Mouse (Mus musculus) stomach, postnatal 0 days (tissue): ENCODE measurements around the gene Smg6.

Experiments used
- CTCF ChIP-seq: IDR thresholded peaks from 2 replicates; pipeline ENCODE4 v1.5.1; 2016; ENCODE audit warnings: antibody characterized with exemption, low read depth, mild to moderate bottlenecking, moderate library complexity
- EP300 ChIP-seq: optimal IDR thresholded peaks from 2 replicates; pipeline ENCODE3; 2016; ENCODE audit warnings: antibody characterized with exemption

DNA sequence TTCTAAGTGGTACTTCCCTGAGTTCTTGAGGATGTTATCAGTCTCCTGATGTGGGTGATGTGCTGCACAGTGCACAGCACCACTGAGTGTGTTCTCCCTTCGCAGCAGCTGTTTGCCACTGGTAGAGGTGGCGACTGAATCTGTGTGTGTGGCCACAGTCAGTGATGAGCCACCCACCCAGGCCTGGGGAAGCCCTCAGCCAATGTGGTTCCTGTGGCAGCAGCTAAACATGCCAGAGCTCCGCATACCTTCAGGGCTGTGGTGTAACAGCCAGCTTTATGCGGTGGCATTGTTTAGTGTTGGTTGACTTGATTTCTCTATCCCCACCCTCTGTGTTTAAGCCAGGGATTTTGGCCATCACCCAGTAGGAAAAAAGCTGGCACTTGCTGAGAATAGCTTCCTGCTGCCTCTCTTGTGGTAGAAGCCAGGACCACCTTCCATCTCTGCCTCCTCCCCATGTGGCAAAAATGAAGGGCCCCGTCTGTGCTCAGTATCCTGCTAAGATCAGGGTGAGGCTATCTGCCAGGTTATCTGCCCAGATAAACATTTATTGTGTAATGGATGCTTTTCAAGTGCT lies 177.2 kb downstream of the Smg6 start:
- no peak for TF ChIP-seq EP300
- TF ChIP-seq CTCF, result no peak
